Mouse (Mus musculus) splenic B cell, adult 2 months (primary cell): ENCODE data around the gene Nup62.

ENCODE experiments used
- DNase-seq: peaks from one replicate; pipeline ENCODE4 v3.0.0-alpha.2; 2011; ENCODE audit warnings: low read depth, low spot score
- H3K27me3 ChIP-seq: 2 replicates; pipeline ENCODE4 v1.6.1; 2012; ENCODE audit warnings: mild to moderate bottlenecking, low read length, moderate library complexity, mixed read lengths; ENCODE audit not compliant: control insufficient read depth, poor library complexity, insufficient read depth, severe bottlenecking
- H3K36me3 ChIP-seq: 2 replicates; pipeline ENCODE4 v1.6.1; 2012; ENCODE audit warnings: mild to moderate bottlenecking, low read length, moderate library complexity, mixed read lengths; ENCODE audit not compliant: control insufficient read depth, poor library complexity, insufficient read depth, severe bottlenecking

The Nup62 gene

DNA sequence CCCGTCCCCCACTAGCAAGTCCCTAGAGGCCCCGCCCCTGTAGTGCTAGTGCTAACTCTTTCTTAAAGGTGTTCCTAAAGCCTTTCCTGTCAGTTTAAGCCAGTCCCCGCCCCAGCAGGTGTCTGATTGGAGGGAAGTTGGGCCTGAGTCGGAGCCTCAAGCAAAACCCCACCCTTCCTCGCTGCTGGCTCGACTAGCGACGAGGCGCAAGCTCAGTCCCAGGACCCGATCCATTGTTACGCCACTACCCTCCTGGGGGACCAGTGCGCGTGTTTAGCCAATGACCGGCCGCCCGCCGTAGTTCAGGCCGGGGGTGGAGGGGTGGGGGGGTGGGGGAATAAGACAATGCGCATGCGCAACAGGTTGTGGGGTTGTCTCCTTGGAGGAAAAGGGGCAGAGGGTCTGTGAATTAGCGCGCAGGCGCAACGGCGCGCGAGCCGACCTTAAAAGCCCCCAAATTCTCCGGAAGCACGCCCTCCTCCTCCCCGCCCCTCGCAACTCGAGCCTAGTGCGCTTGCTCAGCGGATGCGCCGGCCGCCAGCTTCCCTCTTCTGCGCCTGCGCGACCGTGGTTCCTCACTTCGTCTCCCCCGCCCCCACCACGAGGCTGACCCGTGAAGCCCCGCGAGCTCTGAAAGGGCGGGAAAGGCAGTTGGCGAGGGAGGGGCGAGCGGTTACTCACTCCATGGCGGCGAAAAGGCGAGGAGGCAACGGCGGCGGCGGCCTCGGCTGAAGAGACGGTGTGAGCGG, at the start of gene Nup62, which contains the start of gene Il4i1:
Gene Nup62, plus strand, starts transcription at position 368 of the 749 bp plus-strand sequence.
Gene Il4i1, plus strand, starts transcription at position 667 of the 749 bp plus-strand sequence.
- Histone ChIP-seq H3K36me3 (no peaks in the 10 kb centered on the region), H3K27me3 (no peaks in the 10 kb centered on the region)
- DNase-seq = peak; percentile 99

DNA sequence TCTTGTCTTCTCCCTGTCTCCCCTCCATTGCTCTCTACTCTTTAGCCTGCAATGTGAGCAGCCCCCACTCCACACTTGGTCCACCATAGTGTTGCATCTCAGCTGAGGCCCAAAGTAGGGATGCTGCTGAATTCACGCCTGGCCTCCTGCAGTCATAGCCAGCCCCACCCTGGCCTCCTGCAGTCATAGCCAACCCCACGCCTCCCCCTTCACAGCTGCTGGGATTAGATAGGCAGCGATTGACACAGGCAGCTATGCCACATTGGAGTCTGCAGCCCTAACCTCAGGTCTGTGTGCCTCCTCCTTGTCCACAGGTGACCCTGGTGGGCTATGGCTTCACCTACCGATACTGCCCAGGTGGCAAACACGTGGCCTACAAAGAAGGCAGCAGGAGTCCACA, 47.8 kb upstream of the Nup62 start:
- Histone ChIP-seq H3K27me3 (no peaks in the 10 kb centered on the region), H3K36me3 (peaks cover 7% of the 10 kb centered on the region)
- no peak for DNase-seq

DNA sequence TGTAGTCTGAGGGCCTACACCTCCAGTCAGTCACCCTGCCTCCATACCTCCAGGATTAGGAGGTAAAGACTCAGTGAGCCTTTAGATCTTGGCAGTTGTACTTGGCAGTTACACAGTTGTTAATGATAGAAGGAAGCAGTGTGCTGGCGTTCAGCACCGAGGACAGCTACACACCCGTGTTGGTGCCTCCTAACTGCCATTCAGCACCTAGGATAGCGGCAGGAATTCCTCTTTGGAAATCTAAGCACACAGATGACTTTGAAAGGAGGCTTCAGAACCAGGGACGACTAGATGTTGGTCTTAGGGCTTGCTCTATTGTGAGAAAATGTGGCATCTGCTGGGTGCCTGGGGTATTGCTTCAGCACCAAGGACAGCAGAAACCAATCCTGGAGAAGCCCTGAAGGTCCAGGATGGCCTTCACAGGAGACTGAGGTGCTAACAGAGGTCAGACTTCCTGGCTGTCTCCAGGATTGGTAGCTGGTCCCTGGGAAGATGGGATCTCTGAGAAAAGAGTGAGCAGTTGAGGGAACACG, 45.8 kb upstream of the Nup62 start:
- DNase-seq = peak; percentile 38
- peaks cover 7% of the 10 kb centered on the region for H3K36me3 ChIP-seq

DNA sequence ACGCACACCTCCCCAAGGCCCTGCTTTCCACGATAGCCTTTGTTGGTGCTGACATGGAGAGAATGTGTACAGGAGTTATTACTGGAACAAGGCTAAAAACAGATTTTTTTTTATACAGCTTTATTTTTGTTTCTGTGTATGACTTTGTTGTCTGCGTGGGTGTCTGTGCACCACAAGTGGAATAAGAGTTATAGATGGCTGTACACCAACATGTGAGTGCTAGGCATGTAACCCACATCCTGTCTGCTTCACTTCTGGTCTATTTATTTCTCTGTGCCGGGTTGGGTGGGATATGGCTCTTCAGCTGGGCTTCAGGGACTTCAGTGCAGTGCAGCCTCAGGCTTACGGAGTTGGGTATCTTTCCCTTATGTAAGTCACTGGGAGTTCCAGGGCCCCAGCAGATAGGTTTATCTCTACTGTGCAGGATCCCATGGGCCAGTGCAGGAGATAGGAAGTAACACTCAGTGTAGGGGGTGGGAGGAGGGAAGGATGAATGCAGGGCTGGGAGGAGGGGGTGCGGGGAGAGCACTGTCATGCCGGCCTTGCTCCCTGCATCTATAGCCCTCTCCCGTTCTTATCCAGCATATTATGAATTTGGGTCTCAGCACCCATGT, 43.2 kb upstream of the Nup62 start:
- Histone ChIP-seq H3K36me3 (peaks cover 9% of the 10 kb centered on the region), H3K27me3 (no peaks in the 10 kb centered on the region)
- DNase-seq = no peak

More for the DNA sequence above, 45.8 kb upstream of the Nup62 start:
- no peaks in the 10 kb centered on the region for H3K27me3 ChIP-seq

DNA sequence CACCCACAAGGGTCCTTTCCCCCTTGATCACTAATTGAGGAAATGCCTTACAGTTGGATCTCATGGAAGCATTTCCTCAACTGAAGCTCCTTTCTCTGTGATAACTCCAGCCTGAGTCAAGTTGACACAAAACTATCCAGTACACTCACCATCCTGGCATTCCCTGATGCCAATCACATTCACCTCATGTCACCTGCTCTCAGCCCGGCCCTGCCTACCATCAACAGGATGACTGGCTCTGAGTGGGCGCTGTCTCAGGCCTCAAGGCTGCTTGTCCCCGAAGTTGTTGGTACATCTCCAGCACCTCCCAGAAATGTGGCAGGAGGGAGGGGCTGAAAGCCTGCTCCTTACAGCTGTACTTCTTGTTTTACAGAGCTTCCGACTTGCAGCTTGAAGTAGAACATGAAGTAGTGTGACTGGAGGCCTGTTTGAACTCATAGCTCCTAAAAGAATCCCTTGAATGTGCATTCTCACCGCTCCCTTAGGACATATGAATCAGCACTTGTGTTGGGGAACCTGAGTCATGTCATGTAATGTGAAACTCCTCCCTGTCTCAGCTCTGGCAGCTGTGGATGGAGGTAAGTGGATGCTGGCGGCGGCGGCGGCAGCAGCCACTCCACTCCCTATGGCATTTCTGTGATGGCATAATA, 38.9 kb upstream of the Nup62 start:
- no peak for DNase-seq
- Histone ChIP-seq H3K27me3 (no peaks in the 10 kb centered on the region), H3K36me3 (peaks cover 4% of the 10 kb centered on the region)

DNA sequence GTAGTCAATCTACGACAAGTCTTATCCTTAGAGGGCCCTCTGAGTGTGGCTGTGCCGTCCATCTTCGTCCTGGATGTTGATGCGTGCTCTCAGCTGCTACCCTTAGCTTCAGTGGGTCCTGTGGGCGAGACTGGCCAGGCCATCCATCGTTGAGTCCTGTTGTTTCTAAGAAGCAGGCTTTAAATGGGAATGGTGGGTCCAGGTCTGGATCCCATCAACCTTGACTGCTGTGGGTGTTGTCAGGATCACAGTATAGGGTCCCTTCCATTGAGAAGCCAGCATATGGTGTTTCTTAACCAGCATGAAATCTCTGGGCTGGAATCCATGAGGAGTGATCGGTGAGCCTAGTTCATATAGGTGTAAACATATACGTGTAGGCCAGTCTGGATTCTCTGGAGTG, 35.8 kb upstream of the Nup62 start:
- peaks cover 2% of the 10 kb centered on the region; the same call in 1 of the 2 replicates for H3K36me3 ChIP-seq
- H3K27me3 ChIP-seq = no peaks in the 10 kb centered on the region
- DNase-seq = no peak

DNA sequence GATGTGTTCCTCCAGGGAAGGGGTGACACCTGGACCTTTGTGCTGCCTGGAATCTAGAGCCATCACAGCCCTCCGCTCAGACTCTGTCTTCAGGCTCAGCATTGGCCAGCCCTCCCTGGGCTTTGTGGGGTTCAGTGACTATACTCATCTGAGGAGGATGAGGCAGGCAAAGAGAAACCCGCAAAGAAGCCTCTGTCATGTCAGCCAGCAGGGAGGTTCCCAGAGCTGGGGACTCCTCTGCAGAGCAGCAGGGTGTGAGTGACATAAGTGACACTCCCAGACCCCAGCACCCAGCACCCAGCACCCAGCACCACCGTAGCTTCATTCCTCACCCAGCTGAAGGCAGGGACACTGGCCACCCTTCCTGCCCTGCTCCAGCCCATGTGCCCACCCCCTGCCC, 26.4 kb upstream of the Nup62 start:
- DNase-seq = no peak
- no peaks in the 10 kb centered on the region for H3K36me3 ChIP-seq
- H3K27me3 ChIP-seq = no peaks in the 10 kb centered on the region

DNA sequence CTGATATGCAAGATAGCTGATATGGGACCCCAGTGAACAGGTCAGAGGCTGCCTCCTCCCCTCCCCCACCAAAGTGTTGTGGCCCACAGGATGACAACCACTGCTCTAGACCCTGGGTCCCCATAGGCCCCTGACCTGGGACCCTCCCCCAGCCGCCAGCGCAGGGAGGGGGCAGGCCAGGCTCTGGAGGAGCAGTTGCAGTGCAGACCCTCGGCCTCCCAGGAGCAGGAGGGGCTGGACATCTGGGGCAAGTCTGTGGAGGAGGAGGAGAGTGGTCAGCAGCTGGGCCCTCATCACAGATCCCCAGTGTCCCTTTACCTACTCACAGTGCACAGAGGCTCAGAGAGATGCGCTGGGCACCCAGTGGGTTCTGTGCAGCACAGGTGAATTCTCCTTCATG, 25.8 kb upstream of the Nup62 start:
- Histone ChIP-seq H3K36me3 (no peaks in the 10 kb centered on the region), H3K27me3 (no peaks in the 10 kb centered on the region)
- no peak for DNase-seq

DNA sequence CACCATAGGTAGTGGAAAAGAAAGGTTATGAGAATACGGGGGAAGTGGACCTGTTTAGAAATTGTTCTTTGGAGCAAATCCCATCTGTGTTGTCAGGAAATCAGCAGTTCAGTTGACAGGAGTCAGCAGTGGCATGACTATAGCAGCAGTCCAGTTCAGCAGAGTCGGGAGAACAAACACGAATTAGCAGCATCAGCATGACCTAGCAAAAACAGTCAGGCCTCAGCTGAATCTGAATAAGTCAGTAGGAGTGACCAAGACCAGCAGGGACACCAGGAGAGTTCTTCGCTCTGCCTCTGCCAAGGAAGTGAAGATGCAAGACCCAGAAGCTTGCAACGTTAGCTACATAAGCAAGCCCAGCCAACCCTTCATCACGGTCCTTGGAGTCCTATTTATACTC, 23.1 kb upstream of the Nup62 start:
- DNase-seq = no peak
- Histone ChIP-seq H3K36me3 (no peaks in the 10 kb centered on the region), H3K27me3 (no peaks in the 10 kb centered on the region)

DNA sequence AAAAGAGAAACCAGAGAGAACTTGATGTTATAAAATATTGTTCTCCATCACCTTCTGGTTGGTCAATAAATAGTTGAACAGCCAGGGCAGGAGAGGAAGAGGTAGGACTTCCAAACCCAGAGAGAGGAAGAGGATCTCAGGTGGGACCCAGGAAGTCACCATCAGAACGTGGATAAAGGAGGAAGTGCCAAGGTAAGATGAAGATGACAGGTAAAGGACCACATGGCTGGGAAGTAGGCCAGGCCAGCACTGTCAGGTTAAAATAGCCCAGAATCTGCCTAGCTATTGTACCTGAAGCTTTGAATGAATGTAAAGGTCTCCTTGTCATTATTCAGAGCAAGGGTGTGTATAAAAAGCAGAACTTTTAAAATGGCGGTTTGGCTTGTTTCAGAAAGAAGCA, 7.0 kb upstream of the Nup62 start:
- H3K36me3 ChIP-seq = no peaks in the 10 kb centered on the region
- no peak for DNase-seq
- no peaks in the 10 kb centered on the region for H3K27me3 ChIP-seq

DNA sequence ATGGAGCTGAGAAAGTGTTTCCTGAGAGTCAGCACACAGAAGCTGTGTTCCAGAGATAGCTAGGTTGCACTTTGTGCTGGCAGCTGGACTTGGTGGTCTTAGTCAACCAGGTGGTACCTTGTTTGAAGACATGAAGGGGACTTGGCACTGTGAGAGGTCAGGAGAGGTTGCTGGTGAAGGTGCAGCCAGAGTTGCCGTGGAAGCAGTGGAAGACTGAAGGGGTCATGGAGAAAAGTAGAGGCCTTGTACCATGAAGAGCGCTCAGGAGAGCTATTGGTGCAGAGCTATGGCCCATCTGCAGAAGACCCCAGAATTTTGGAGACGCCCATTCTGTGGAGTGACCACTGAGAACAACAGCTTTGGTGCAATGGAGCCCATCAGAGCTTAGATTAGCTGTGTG, 6.4 kb upstream of the Nup62 start:
- Histone ChIP-seq H3K27me3 (no peaks in the 10 kb centered on the region), H3K36me3 (no peaks in the 10 kb centered on the region)
- DNase-seq = no peak

DNA sequence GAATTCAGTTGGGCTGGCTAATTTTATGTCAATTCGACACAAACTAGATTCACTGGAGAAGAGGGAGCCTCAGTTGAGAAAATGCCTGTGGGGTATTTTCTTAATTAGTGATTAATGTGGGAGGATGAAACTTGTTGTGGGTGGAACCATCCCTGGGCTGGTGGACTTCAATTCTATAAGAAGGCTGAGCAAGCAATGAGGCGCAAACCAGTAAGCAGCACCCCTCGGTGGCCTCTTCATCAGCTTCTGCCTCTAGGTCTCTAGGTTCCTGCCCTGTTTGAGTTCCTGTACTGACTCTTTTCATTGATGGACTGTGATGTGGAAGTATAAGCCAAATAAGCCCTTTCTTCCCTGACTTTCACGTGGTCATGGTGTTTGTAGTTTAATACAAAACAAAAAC, 5.5 kb upstream of the Nup62 start:
- no peaks in the 10 kb centered on the region for H3K27me3 ChIP-seq
- no peak for DNase-seq

DNA sequence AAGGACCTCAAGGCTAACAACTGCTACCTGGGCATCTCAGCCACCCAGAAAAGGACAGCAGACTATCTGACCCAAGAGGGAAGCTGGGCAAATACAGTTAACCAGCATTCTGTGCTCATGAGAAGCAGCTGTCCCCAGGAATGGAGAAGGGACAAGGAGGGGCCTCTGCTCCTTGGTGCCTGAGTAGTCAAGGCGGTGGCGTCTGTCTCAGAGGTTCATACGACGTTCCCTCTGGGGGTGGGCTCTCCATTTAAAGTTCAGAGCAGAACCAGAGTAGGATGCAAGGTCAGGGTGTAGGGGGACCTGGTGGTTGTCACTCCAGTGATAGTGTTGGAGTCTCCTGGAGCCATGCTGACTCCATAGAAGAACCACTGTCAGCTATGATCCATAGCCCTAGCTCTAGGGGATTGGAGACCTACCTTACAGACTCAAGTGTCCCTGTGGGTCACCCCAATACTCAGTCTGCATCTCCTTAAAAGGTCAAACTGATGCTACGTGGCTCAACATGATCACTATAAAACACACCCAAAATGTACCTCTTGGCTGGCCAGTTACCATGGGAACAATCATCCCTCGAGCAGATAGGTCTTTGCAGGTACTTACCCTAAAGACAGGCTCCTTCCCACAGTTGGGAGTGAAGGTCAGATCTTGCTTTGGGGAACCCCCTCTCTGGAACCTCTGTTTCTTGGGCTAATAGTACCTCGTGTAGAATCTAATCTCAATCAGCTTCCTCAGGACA, 4.9 kb upstream of the Nup62 start:
- no peaks in the 10 kb centered on the region for H3K27me3 ChIP-seq
- no peak for DNase-seq
- no peaks in the 10 kb centered on the region for H3K36me3 ChIP-seq

More for the DNA sequence above, 5.5 kb upstream of the Nup62 start:
- H3K36me3 ChIP-seq = no peaks in the 10 kb centered on the region

DNA sequence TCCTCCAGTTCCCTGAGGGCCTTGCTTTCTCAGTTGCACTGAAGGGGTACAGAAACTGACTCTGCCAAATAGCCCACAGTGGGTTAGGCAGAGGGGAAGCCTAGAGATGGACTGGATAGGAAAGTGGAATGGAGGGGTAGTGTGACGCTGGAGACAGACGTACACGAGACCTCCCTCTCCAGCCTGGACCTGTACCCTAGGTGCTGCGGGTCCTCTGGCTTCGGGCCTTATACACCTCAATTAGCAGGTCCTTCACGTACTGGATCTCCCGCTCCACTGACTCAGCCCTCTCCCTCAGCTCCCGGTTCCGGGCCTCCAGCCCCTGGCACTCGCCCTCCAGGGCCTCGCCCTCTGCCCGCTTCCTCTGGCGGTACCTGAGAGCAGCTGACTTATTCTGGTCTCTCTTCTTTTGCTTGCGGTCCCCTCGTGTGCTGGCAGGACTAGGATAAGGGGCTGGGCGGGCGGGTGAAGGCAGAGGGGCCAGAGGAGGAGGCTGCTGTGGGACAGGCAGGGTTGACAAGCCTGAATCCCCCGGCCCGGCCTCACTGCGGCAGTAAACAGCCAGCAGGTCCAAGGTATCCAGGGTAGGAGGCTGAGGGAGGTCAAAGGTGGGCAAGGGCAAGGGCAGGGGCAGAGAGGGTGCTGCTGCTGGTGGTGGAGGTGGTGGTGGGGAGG, 3.1 kb upstream of the Nup62 start:
- DNase-seq = no peak
- Histone ChIP-seq H3K27me3 (no peaks in the 10 kb centered on the region), H3K36me3 (no peaks in the 10 kb centered on the region)
